Mouse (Mus musculus) ES-E14 (cell line): ENCODE measurements at regions not wholly inside any gene's neighbourhood (a gene's known extent, or its start where the extent isn't known, plus 50 kb on each side); places are given as distances from the start of the nearest gene placed in this dataset.

Experiments used
- DNase-seq: peaks from one replicate; pipeline ENCODE4 v3.0.0-alpha.2; 2013; ENCODE audit warnings: low read depth, low spot score
- H3K27ac ChIP-seq: 2 replicates; pipeline ENCODE4 v1.5.1; 2012; ENCODE audit warnings: low read depth, mild to moderate bottlenecking, low read length, moderate library complexity, mixed read lengths; ENCODE audit not compliant: poor library complexity, insufficient read depth, severe bottlenecking
- H3K36me3 ChIP-seq: 2 replicates; pipeline ENCODE4 v1.6.1; 2012; ENCODE audit warnings: mild to moderate bottlenecking, low read length, moderate library complexity, mixed read lengths; ENCODE audit not compliant: control insufficient read depth, poor library complexity, insufficient read depth, severe bottlenecking
- H3K4me1 ChIP-seq, 2 experiments: fragments of 150-350 bp in 1 of 2; sonication (generic) in 1 of 2; 2 replicates each; pipeline ENCODE4 v1.6.1; 2012; ENCODE audit warnings: low read length in 2 of 2, mild to moderate bottlenecking in 1 of 2, mixed read lengths in 1 of 2; ENCODE audit not compliant: control insufficient read depth in 2 of 2, insufficient read depth in 2 of 2, poor library complexity in 1 of 2
- H3K4me3 ChIP-seq, 2 experiments: fragments of 150-350 bp in 1 of 2; sonication (generic) in 1 of 2; 2 replicates each; pipeline ENCODE4 v1.5.1; 2012; ENCODE audit warnings: low read length in 2 of 2, low read depth in 1 of 2, mild to moderate bottlenecking in 1 of 2, mixed read lengths in 1 of 2; ENCODE audit not compliant: insufficient read depth in 1 of 2, poor library complexity in 1 of 2, severe bottlenecking in 1 of 2
- H3K9ac ChIP-seq: 2 replicates; pipeline ENCODE4 v1.6.1; 2012; ENCODE audit warnings: low read depth, mild to moderate bottlenecking, low read length, mixed read lengths; ENCODE audit not compliant: poor library complexity, insufficient read depth, severe bottlenecking
- H3K9me3 ChIP-seq: fragments of 150-350 bp; sonication (generic); 2 replicates; pipeline ENCODE4 v1.6.1; 2012; ENCODE audit warnings: low read depth, mild to moderate bottlenecking, low read length; ENCODE audit not compliant: control insufficient read depth, insufficient read depth
- CHD2 ChIP-seq: IDR thresholded peaks from 2 replicates; pipeline ENCODE4 v1.6.1; 2014; ENCODE audit warnings: mild to moderate bottlenecking, low read depth, low read length, inconsistent platforms
- HCFC1 ChIP-seq: IDR thresholded peaks from 2 replicates; pipeline ENCODE4 v1.6.1; 2012; ENCODE audit warnings: low read length, inconsistent platforms, borderline replicate concordance; ENCODE audit not compliant: insufficient read depth
- MAFK ChIP-seq: IDR thresholded peaks from 2 replicates; pipeline ENCODE4 v1.6.1; 2014; ENCODE audit warnings: mild to moderate bottlenecking, low read depth, low read length, inconsistent platforms; ENCODE audit not compliant: insufficient read depth
- ZC3H11A ChIP-seq: IDR thresholded peaks from 2 replicates; pipeline ENCODE4 v1.6.1; 2012; ENCODE audit warnings: low read depth, mild to moderate bottlenecking, inconsistent platforms, low read length, borderline replicate concordance
- ZNF384 ChIP-seq: IDR thresholded peaks from 2 replicates; pipeline ENCODE4 v1.6.1; 2012; ENCODE audit warnings: low read depth, low read length, inconsistent platforms
- in situ Hi-C, 2 experiments: fragments of 600-800 bp; cut with MboI; formaldehyde crosslinking; loops; one replicate each; pipeline ENCODE4 v1.15.1; 2025; ENCODE audit warnings: low sequenced_read_pairs in 2 of 2, inconsistent platforms in 1 of 2; ENCODE audit not compliant: unreplicated experiment in 2 of 2

- in situ Hi-C loops = no loop called here
- Histone ChIP-seq H3K27ac (no peak overlapping the region), H3K36me3 (no peaks in the 10 kb centered on the region), H3K9me3 (no peaks in the 10 kb centered on the region), H3K4me1 (no peaks in the 10 kb centered on the region), H3K4me3 (no peak overlapping the region), H3K9ac (no peak overlapping the region)
- TF ChIP-seq ZNF384 (no peak), CHD2 (no peak), HCFC1 (no peak)
- DNase-seq = no peak
Measured at GRCm38 (mm10) chr13:80262826-80263225, 620.4 kb upstream of the Arrdc3 start.

- Histone ChIP-seq H3K9ac (no peak overlapping the region), H3K4me3 (no peak overlapping the region), H3K4me1 (no peaks in the 10 kb centered on the region), H3K9me3 (no peaks in the 10 kb centered on the region), H3K36me3 (no peaks in the 10 kb centered on the region), H3K27ac (no peak overlapping the region)
- in situ Hi-C loops = no loop called here
- no peak for TF ChIP-seq ZNF384
- no peak for TF ChIP-seq ZC3H11A
- DNase-seq = no peak
Measured at GRCm38 (mm10) chr13:80267131-80267530, 616.1 kb upstream of the Arrdc3 start.

GRCm38 (mm10) chr13:80273976-80274375 lies 609.2 kb upstream of the Arrdc3 start:
- no peak overlapping the region for H3K4me3 ChIP-seq
- H3K4me1 ChIP-seq = no peaks in the 10 kb centered on the region
- in situ Hi-C loops = no loop called here
- H3K9me3 ChIP-seq = no peaks in the 10 kb centered on the region
- DNase-seq = no peak
- H3K9ac ChIP-seq = no peak overlapping the region
- TF ChIP-seq ZC3H11A (no peak), CHD2 (no peak), ZNF384 (no peak), MAFK (no peak), HCFC1 (no peak)
- no peak overlapping the region for H3K27ac ChIP-seq
- no peaks in the 10 kb centered on the region for H3K36me3 ChIP-seq

GRCm38 (mm10) chr13:80291744-80292515 lies 591.3 kb upstream of the Arrdc3 start:
- TF ChIP-seq CHD2 (no peak), HCFC1 (no peak), ZNF384 (no peak), MAFK (no peak), ZC3H11A (no peak)
- Histone ChIP-seq H3K9me3 (no peaks in the 10 kb centered on the region), H3K4me1 (no peaks in the 10 kb centered on the region), H3K9ac (no peak overlapping the region), H3K36me3 (no peaks in the 10 kb centered on the region), H3K4me3 (no peak overlapping the region), H3K27ac (no peak overlapping the region)
- in situ Hi-C loops = no loop called here
- no peak for DNase-seq

- in situ Hi-C loops = no loop called here
- no peak overlapping the region for H3K27ac ChIP-seq
- H3K4me3 ChIP-seq = no peak overlapping the region
- H3K4me1 ChIP-seq = no peaks in the 10 kb centered on the region
- DNase-seq = no peak
- no peak overlapping the region for H3K9ac ChIP-seq
- no peaks in the 10 kb centered on the region for H3K36me3 ChIP-seq
- no peaks in the 10 kb centered on the region for H3K9me3 ChIP-seq
- no peak for TF ChIP-seq ZNF384
- no peak for TF ChIP-seq ZC3H11A
- TF ChIP-seq HCFC1 = no peak
- TF ChIP-seq MAFK = no peak
- no peak for TF ChIP-seq CHD2
Measured at GRCm38 (mm10) chr13:80295723-80296122, 587.5 kb upstream of the Arrdc3 start.
